Mouse (Mus musculus) hindbrain, embryonic 16.5 days (tissue): ENCODE results near the gene Saa3. TPM values are rescaled to one million over a fixed set of nuclear protein-coding genes. Genes with fewer than 3 reads are reported as not detected.
"Not testable (repeated sequence)": the region's sequence is repeated elsewhere in the genome, so short reads cannot be mapped to it uniquely, and the experiment has no call there.

ENCODE experiments used
- ATAC-seq: fragments of 200-750 bp; cut with Nextera tagmentation; 2 replicates; pipeline ENCODE4 v1.8.0; 2017; ENCODE audit warnings: moderate TSS enrichment, moderate library complexity
- H3K27ac ChIP-seq: fragments of 300-500 bp; sonication (generic); 2 replicates; pipeline ENCODE4 v1.5.1; 2014; ENCODE audit warnings: low read depth, mild to moderate bottlenecking, control low read depth, low read length, moderate library complexity
- H3K27me3 ChIP-seq: fragments of 300-500 bp; sonication (generic); replicated peaks from 2 replicates; pipeline ENCODE4 v1.6.1; 2014; ENCODE audit warnings: low read length; ENCODE audit not compliant: control insufficient read depth, insufficient read depth
- H3K36me3 ChIP-seq: fragments of 300-500 bp; sonication (generic); 2 replicates; pipeline ENCODE4 v1.6.1; 2014; ENCODE audit warnings: mild to moderate bottlenecking, low read length, moderate library complexity, mixed read lengths; ENCODE audit not compliant: control insufficient read depth, insufficient read depth
- H3K4me1 ChIP-seq: fragments of 300-500 bp; sonication (generic); 2 replicates; pipeline ENCODE4 v1.6.1; 2014; ENCODE audit warnings: low read depth, low read length; ENCODE audit not compliant: control insufficient read depth, insufficient read depth
- H3K4me2 ChIP-seq: fragments of 300-500 bp; sonication (generic); 2 replicates; pipeline ENCODE4 v1.6.1; 2014; ENCODE audit warnings: mild to moderate bottlenecking, low read length, control low read depth, moderate library complexity
- H3K4me3 ChIP-seq: fragments of 300-500 bp; sonication (generic); 2 replicates; pipeline ENCODE4 v1.5.1; 2014; ENCODE audit warnings: mild to moderate bottlenecking, low read length, control low read depth, moderate library complexity
- H3K9ac ChIP-seq: fragments of 300-500 bp; sonication (generic); 2 replicates; pipeline ENCODE4 v1.6.1; 2014; ENCODE audit warnings: low read depth, mild to moderate bottlenecking, control low read depth, low read length, moderate library complexity
- H3K9me3 ChIP-seq: fragments of 300-500 bp; sonication (generic); 2 replicates; pipeline ENCODE4 v1.6.1; 2014; ENCODE audit warnings: mild to moderate bottlenecking, low read length, moderate library complexity; ENCODE audit not compliant: control insufficient read depth
- WGBS: fragments of 180-500 bp; shearing (Covaris S2); extraction: QIAGEN DNeasy Blood & Tissue Kit; methylation state at CpG from one replicate; pipeline ENCODE4 v1.1.7; 2014; 5-methylcytosine and 5-hydroxymethylcytosine counted together
- polyA plus RNA-seq: library from polyadenylated mRNA; unstranded; fragments of >200 nt; fragmentation: Nextera tagmentation; extraction: Ambion mirVana; gene quantifications from 2 replicates; pipeline ENCODE4 v1.2.1, GENCODE M21; 2015

Saa3 gene
- polyA plus RNA-seq: 0.19 and 0.20 TPM in 2 replicates

- H3K27me3 ChIP-seq: no peaks in the 10 kb centered on the region
- WGBS: 90% methylated on average over 5 of the region's 5 CpGs
- no peaks in the 10 kb centered on the region for H3K4me1 ChIP-seq
- ATAC-seq: no peak
- H3K9ac ChIP-seq: no peak within 1 kb of the TSS
- no peaks in the 10 kb centered on the region for H3K36me3 ChIP-seq
- no peak within 1 kb of the TSS for H3K4me3 ChIP-seq
- H3K27ac ChIP-seq: no peak within 1 kb of the TSS
- no peaks in the 10 kb centered on the region for H3K9me3 ChIP-seq
- no peak within 1 kb of the TSS for H3K4me2 ChIP-seq
Measured at GRCm38 (mm10) chr7:46715600-46715999, at the start of gene Saa3. Gene Saa3, minus strand, starts transcription at chr7:46715700.

- no peaks in the 10 kb centered on the region for H3K9me3 ChIP-seq
- H3K27ac ChIP-seq: no peak overlapping the region
- no peaks in the 10 kb centered on the region for H3K4me1 ChIP-seq
- no peak overlapping the region for H3K4me2 ChIP-seq
- no peak overlapping the region for H3K4me3 ChIP-seq
- WGBS: 87% methylated on average over 8 of the region's 8 CpGs
- H3K9ac ChIP-seq: no peak overlapping the region
- H3K36me3 ChIP-seq: peaks cover 49% of the 10 kb centered on the region
- H3K27me3 ChIP-seq: no peaks in the 10 kb centered on the region
- no peak for ATAC-seq
Measured at GRCm38 (mm10) chr7:46764672-46765071, 49.2 kb upstream of the Saa3 start.

DNA sequence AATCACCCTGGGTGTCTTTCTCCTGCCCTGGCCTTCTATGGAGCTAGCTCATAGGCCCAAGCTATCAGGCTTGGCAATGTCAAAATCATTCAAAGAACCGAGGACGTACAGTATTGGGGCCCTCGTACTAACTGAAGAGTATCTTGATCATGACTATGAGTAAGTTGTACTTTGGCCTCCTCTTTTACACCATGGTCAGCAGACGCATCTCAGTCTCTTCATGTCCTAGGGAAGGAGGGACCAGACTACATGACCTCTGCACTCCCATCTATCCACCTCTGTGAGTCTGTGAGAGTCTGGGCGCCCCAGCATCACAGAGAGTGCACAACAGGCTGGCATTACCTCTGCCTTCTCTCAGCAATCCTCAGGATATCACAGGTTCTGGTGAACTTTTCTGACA is 47.1 kb upstream of the Saa3 start:
- H3K27ac ChIP-seq: no peak overlapping the region
- no peaks in the 10 kb centered on the region for H3K4me1 ChIP-seq
- H3K9ac ChIP-seq: no peak overlapping the region
- no peak overlapping the region for H3K4me3 ChIP-seq
- ATAC-seq: no peak
- peaks cover 35% of the 10 kb centered on the region for H3K36me3 ChIP-seq
- no peaks in the 10 kb centered on the region for H3K27me3 ChIP-seq
- WGBS: 92% methylated on average over 5 of the region's 5 CpGs
- no peaks in the 10 kb centered on the region for H3K9me3 ChIP-seq
- no peak overlapping the region for H3K4me2 ChIP-seq

GRCm38 (mm10) chr7:46761049-46761795 is 45.7 kb upstream of the Saa3 start:
- no peak for ATAC-seq
- WGBS: 80% methylated on average over 11 of the region's 11 CpGs
- Histone ChIP-seq H3K27me3 (no peaks in the 10 kb centered on the region), H3K9ac (no peak overlapping the region), H3K36me3 (peaks cover 35% of the 10 kb centered on the region), H3K4me3 (no peak overlapping the region), H3K9me3 (no peaks in the 10 kb centered on the region), H3K27ac (no peak overlapping the region), H3K4me1 (no peaks in the 10 kb centered on the region), H3K4me2 (no peak overlapping the region)

DNA sequence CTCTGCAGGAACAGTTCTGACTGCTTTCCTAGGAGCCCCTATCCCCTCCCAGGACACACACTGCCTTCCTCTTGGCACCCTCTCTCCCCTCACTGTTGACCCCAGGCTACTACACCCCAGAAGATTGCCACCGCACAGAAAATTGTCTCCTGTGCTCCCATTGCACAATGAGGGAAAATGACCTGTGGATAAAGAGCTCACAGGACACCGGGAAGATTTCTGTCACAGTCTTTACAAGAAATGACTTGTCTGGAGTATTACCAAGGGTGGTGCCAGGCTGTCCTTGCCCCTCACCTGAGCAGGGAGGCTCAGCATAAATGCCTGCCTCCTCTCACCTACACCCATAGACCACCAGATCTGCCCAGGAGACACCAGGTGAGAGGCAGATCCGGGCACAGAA is 36.0 kb upstream of the Saa3 start, which contains the start of gene Saa2:
Gene Saa2 (plus strand): TSS at position 301 of the 400 bp plus-strand sequence.
- Histone ChIP-seq H3K9me3 (no peaks in the 10 kb centered on the region), H3K36me3 (no peaks in the 10 kb centered on the region), H3K9ac (no peak within 1 kb of the TSS), H3K4me2 (no peak within 1 kb of the TSS), H3K27ac (no peak within 1 kb of the TSS), H3K4me1 (no peaks in the 10 kb centered on the region), H3K27me3 (no peaks in the 10 kb centered on the region), H3K4me3 (no peak within 1 kb of the TSS)
- 74% methylated on average over 3 of the region's 3 CpGs for WGBS
- ATAC-seq: no peak

DNA sequence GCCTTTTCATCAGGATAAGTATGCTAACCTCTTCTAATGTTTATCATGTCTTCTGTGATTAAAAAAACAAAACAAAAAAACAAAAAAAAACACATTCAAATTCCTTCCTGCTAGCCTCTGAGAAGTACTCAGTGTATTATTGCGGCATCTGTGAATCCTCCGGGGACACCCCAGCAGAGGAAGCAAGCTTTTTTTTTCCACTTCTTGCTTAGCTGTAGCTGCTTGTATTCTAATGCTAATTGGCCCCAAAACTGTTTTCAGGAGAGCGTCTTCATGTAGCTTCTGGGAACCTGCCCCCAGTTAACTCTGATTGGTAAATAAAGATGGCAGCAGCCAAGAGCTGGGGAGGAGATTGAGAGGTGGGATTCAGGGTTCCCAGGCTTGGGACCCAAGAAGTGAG is 33.0 kb upstream of the Saa3 start:
- ATAC-seq: no peak
- no peak overlapping the region for H3K4me2 ChIP-seq
- H3K36me3 ChIP-seq: no peaks in the 10 kb centered on the region
- 33% methylated on average over 3 of the region's 3 CpGs for WGBS
- no peak overlapping the region for H3K4me3 ChIP-seq
- no peaks in the 10 kb centered on the region for H3K9me3 ChIP-seq
- H3K27me3 ChIP-seq: no peaks in the 10 kb centered on the region
- H3K27ac ChIP-seq: no peak overlapping the region
- H3K9ac ChIP-seq: no peak overlapping the region
- H3K4me1 ChIP-seq: no peaks in the 10 kb centered on the region

GRCm38 (mm10) chr7:46746381-46746780 is 30.9 kb upstream of the Saa3 start:
- Histone ChIP-seq H3K9me3 (no peaks in the 10 kb centered on the region), H3K4me2 (no peak overlapping the region), H3K4me1 (no peaks in the 10 kb centered on the region), H3K4me3 (no peak overlapping the region), H3K27ac (no peak overlapping the region), H3K27me3 (no peaks in the 10 kb centered on the region), H3K36me3 (no peaks in the 10 kb centered on the region), H3K9ac (no peak overlapping the region)
- no peak for ATAC-seq
- 90% methylated on average over 7 of the region's 7 CpGs for WGBS

- no peak overlapping the region for H3K4me2 ChIP-seq
- 82% methylated on average over 3 of the region's 3 CpGs for WGBS
- H3K27me3 ChIP-seq: no peaks in the 10 kb centered on the region
- ATAC-seq: no peak
- no peak overlapping the region for H3K27ac ChIP-seq
- no peak overlapping the region for H3K4me3 ChIP-seq
- no peaks in the 10 kb centered on the region for H3K36me3 ChIP-seq
- no peaks in the 10 kb centered on the region for H3K9me3 ChIP-seq
- H3K4me1 ChIP-seq: no peaks in the 10 kb centered on the region
- H3K9ac ChIP-seq: no peak overlapping the region
Measured at GRCm38 (mm10) chr7:46745816-46746215, 30.3 kb upstream of the Saa3 start.

DNA sequence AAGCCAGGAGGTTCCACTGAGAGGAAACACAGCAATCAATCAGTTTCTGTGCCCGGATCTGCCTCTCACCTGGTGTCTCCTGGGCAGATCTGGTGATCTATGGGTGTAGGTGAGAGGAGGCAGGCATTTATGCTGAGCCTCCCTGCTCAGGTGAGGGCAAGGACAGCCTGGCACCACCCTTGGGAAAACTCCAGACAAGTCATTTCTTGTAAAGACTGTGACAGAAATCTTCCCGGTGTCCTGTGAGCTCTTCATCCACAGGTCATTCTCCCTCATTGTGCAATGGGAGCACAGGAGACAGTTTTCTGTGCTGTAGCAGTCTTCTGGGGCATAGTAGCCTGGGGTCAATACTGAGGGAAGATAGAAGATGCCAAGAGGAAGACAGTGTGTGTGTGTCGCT is 27.4 kb upstream of the Saa3 start, which contains the start of gene Saa1:
Gene Saa1 (minus strand): TSS at position 101 of the 400 bp plus-strand sequence.
- not testable (repeated sequence) for H3K27me3 ChIP-seq, ATAC-seq, H3K4me2 ChIP-seq, H3K27ac ChIP-seq, H3K4me3 ChIP-seq, H3K36me3 ChIP-seq, H3K4me1 ChIP-seq, H3K9ac ChIP-seq, H3K9me3 ChIP-seq
- WGBS: 86% methylated on average over 2 of the region's 3 CpGs
